Mouse (Mus musculus) hindbrain, embryonic 10.5 days (tissue): Measurements from ENCODE around the gene Mfap1a. TPM values are rescaled to one million over a fixed set of nuclear protein-coding genes. Genes with fewer than 3 reads are reported as not detected.
A peak's percentile ranks its signal among the peaks of the same experiment; 100 is the strongest.
"Not testable (repeated sequence)": the region's sequence is repeated elsewhere in the genome, so short reads cannot be mapped to it uniquely, and the experiment has no call there.

Source experiments
- DNase-seq: peaks from one replicate; pipeline ENCODE4 v3.0.0-alpha.2; 2017; ENCODE audit warnings: low spot score
- H3K27ac ChIP-seq: fragments of 300-500 bp; sonication (generic); 2 replicates; pipeline ENCODE4 v1.5.1; 2016; ENCODE audit warnings: mild to moderate bottlenecking, moderate library complexity
- H3K27me3 ChIP-seq: fragments of 300-500 bp; sonication (generic); 2 replicates; pipeline ENCODE4 v1.6.1; 2016; ENCODE audit warnings: mild to moderate bottlenecking; ENCODE audit not compliant: poor library complexity, insufficient read depth, severe bottlenecking
- H3K36me3 ChIP-seq: fragments of 300-500 bp; sonication (generic); 2 replicates; pipeline ENCODE4 v1.6.1; 2016; ENCODE audit warnings: mild to moderate bottlenecking, moderate library complexity
- H3K4me1 ChIP-seq: fragments of 300-500 bp; sonication (generic); replicated peaks from 2 replicates; pipeline ENCODE4 v1.6.1; 2016; ENCODE audit warnings: mild to moderate bottlenecking
- H3K4me3 ChIP-seq: fragments of 300-500 bp; sonication (generic); 2 replicates; pipeline ENCODE4 v1.5.1; 2016; ENCODE audit warnings: mild to moderate bottlenecking, moderate library complexity
- H3K9me3 ChIP-seq: fragments of 300-500 bp; sonication (generic); 2 replicates; pipeline ENCODE4 v1.6.1; 2016; ENCODE audit warnings: mild to moderate bottlenecking, moderate library complexity
- WGBS: fragments of 180-500 bp; shearing (Covaris S2); methylation state at CpG from one replicate; pipeline ENCODE4 v1.1.7; 2016; 5-methylcytosine and 5-hydroxymethylcytosine counted together
- polyA plus RNA-seq: library from polyadenylated mRNA; unstranded; fragments of >200 nt; fragmentation: Nextera tagmentation; extraction: Ambion mirVana; gene quantifications from 2 replicates; pipeline ENCODE4 v1.2.1, GENCODE M21; 2016

Mfap1a gene
- polyA plus RNA-seq, 1 experiment from 2014 or later = 21.2 TPM

- Histone ChIP-seq H3K27me3 (no peaks in the 10 kb centered on the region), H3K36me3 (peaks cover 57% of the 10 kb centered on the region), H3K27ac (peak overlapping the region; percentile 81; the same call in 1 of the 2 replicates), H3K4me1 (peaks cover 20% of the 10 kb centered on the region), H3K9me3 (no peaks in the 10 kb centered on the region), H3K4me3 (peak overlapping the region; percentile 62)
- WGBS = 86% methylated on average over 2 of the region's 2 CpGs
- DNase-seq = no peak
These were observed 1.5 kb upstream of the Mfap1a start for GRCm38 (mm10) chr2:121507951-121508330.

- no peak for DNase-seq
- Histone ChIP-seq H3K27ac (peak overlapping the region; percentile 81), H3K36me3 (peaks cover 53% of the 10 kb centered on the region), H3K9me3 (no peaks in the 10 kb centered on the region), H3K4me1 (peaks cover 20% of the 10 kb centered on the region), H3K4me3 (peak overlapping the region; percentile 62), H3K27me3 (no peaks in the 10 kb centered on the region)
- 38% methylated on average over 12 of the region's 12 CpGs for WGBS
These were observed 897 bp upstream of the Mfap1a start for GRCm38 (mm10) chr2:121507173-121507950.

GRCm38 (mm10) chr2:121501550-121501949, 4.9 kb downstream of the Mfap1a start:
- 70% methylated on average over 4 of the region's 6 CpGs for WGBS
- not testable (repeated sequence) for DNase-seq, H3K4me1 ChIP-seq, H3K27ac ChIP-seq, H3K9me3 ChIP-seq, H3K27me3 ChIP-seq, H3K4me3 ChIP-seq
- H3K36me3 ChIP-seq = peaks cover 20% of the 10 kb centered on the region

GRCm38 (mm10) chr2:121484403-121484802, 22.1 kb downstream of the Mfap1a start:
- not testable (repeated sequence) for DNase-seq

DNA sequence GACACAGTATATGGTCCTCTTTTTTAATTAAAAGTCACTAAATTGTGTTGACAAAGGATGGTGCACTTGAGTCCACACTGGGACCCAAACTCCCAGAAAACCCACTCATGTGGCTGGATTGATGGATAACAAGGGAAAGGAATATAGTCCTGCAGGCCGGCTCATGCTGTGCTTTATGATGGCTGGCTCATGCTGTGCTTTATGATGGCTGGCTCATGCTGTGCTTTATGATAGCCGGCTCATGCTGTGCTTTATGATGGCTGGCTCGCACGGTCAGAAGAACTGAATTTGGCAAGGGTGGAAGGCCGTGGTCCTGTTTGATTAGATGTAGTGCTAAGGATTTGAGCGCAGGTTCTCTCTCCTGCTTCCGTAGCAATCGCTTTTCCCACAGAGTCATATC, 22.9 kb downstream of the Mfap1a start:
- no peaks in the 10 kb centered on the region for H3K27me3 ChIP-seq
- H3K27ac ChIP-seq = peak overlapping the region; percentile 45
- H3K36me3 ChIP-seq = no peaks in the 10 kb centered on the region
- H3K4me1 ChIP-seq = peaks cover 12% of the 10 kb centered on the region
- H3K4me3 ChIP-seq = no peak overlapping the region
- no peaks in the 10 kb centered on the region for H3K9me3 ChIP-seq
- DNase-seq = no peak
- 51% methylated on average over 8 of the region's 8 CpGs for WGBS

More at GRCm38 (mm10) chr2:121484403-121484802, 22.1 kb downstream of the Mfap1a start:
- H3K36me3 ChIP-seq, H3K9me3 ChIP-seq, H3K27ac ChIP-seq, H3K27me3 ChIP-seq, H3K4me3 ChIP-seq: not testable (repeated sequence)
- 89% methylated on average over 2 of the region's 2 CpGs for WGBS
- H3K4me1 ChIP-seq = peaks cover 12% of the 10 kb centered on the region

DNA sequence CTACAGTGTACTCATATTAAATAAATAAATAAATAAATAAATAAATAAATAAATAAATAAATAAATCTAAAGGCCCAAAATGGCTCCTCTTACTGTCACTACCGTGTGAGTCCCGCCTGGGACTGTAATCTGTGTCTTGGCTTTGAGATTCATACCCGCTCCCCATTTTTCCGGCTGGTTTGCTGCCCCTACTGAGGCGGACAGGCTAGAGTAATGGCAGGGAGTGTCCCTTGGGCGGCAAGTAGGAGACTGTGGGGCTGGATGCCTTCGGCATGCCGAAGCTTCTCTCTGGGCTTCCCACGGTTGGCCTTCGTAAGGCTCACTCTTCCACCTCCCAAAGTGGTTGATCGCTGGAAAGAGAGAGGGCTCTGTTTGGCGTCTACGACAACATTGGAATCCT, 25.5 kb downstream of the Mfap1a start:
- H3K27me3 ChIP-seq, DNase-seq: not testable (repeated sequence)
- WGBS = 86% methylated on average over 13 of the region's 13 CpGs

GRCm38 (mm10) chr2:121480498-121480897, 26.0 kb downstream of the Mfap1a start:
- WGBS = 56% methylated on average over 3 of the region's 3 CpGs
- no peak overlapping the region for H3K27ac ChIP-seq
- no peaks in the 10 kb centered on the region for H3K27me3 ChIP-seq
- no peaks in the 10 kb centered on the region for H3K36me3 ChIP-seq
- peaks cover 12% of the 10 kb centered on the region for H3K4me1 ChIP-seq
- H3K4me3 ChIP-seq = no peak overlapping the region
- H3K9me3 ChIP-seq = no peaks in the 10 kb centered on the region
- no peak for DNase-seq

More for the DNA sequence above, 25.5 kb downstream of the Mfap1a start:
- not testable (repeated sequence) for H3K4me3 ChIP-seq, H3K9me3 ChIP-seq, H3K27ac ChIP-seq, H3K36me3 ChIP-seq
- peaks cover 12% of the 10 kb centered on the region for H3K4me1 ChIP-seq

DNA sequence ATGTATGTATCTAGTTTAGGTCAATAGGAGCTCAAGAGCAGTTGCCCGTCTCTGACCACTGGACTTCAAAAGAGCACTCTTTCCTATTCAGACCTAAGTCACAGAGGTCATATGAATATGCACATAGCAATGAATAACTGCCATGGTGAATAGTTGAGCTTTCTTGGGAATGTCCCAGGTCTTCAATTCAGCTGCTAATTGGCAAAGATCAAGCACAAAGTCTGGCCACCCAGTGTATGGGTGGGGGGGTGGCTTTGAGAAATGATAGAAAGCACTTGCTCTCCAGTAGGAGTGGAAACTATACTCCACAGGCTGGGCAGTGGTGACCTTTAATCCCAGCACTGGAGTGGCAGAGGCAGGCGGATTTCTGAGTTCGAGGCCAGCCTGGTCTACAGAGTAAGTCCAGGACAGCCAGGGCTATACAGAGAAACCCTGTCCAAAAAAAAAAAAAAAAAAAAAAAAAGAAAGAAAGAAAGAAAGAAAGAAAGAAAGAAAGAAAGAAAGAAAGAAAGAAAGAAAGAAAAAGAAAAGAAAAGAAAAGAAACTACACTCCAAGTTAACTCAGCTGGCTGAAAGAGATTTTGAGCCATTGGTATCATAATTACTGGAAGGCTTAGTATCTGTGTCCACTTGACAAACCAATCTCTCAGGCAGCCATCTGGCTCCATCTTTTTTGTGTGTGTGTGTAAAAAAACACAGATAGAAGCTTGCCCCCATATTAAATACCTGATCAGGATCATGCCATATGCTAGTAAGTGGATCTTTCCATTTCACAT, 28.8 kb downstream of the Mfap1a start:
- peaks cover 7% of the 10 kb centered on the region for H3K4me1 ChIP-seq
- no peak overlapping the region for H3K4me3 ChIP-seq
- no peaks in the 10 kb centered on the region for H3K36me3 ChIP-seq
- no peak overlapping the region for H3K27ac ChIP-seq
- no peaks in the 10 kb centered on the region for H3K9me3 ChIP-seq
- WGBS = 81% methylated on average over 3 of the region's 3 CpGs
- no peaks in the 10 kb centered on the region for H3K27me3 ChIP-seq
- no peak for DNase-seq

DNA sequence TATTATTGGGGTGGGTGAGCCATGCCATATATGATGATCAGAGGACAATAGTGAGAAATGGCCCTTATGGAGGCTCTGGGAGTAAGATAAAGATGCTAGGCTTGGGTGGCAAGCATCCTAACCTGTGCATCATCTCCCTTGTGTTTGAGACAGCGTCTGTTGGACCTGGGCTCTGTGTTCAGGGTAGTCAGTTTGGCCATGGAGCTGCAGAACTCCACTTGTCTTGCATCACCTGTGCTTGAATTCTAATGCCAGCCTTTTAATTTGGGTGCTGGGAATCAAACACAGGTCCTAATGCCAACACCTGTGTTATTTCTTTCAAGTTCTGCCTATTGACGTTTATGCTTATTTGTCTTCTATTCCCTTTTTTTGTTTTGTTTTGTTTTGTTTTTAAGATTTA, 31.2 kb downstream of the Mfap1a start:
- H3K27ac ChIP-seq, H3K27me3 ChIP-seq, H3K4me1 ChIP-seq, H3K9me3 ChIP-seq, DNase-seq, H3K4me3 ChIP-seq: not testable (repeated sequence)
- peaks cover 11% of the 10 kb centered on the region for H3K36me3 ChIP-seq
- 92% methylated on average over 2 of the region's 2 CpGs for WGBS

DNA sequence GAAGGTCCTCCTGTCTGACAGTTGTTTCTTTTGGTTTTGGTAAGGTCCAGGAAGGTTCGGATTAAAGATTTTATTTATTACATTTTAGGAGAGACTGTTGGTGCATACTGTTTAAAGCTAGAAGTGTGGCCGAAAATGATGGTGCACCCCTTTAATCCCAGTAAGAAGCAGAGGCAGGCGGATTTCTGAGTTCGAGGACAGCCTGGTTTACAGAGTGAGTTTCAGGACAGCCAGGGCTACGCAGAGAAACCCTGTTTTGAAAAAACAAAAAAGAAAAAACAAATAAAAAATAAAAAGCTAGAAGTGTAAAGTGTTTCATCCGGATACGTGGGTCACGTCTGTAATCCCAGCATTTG, 32.3 kb downstream of the Mfap1a start:
- peak overlapping the region; percentile 66 for H3K4me3 ChIP-seq
- peaks cover 7% of the 10 kb centered on the region for H3K4me1 ChIP-seq
- no peaks in the 10 kb centered on the region for H3K9me3 ChIP-seq
- DNase-seq = no peak
- H3K36me3 ChIP-seq = peaks cover 11% of the 10 kb centered on the region
- peak overlapping the region; percentile 77 for H3K27ac ChIP-seq
- no peaks in the 10 kb centered on the region for H3K27me3 ChIP-seq
- 39% methylated on average over 8 of the region's 8 CpGs for WGBS

- Histone ChIP-seq H3K27ac (peak within 1 kb of the TSS; percentile 77), H3K36me3 (peaks cover 11% of the 10 kb centered on the region), H3K4me3 (peak within 1 kb of the TSS; percentile 66)
- not testable (repeated sequence) for H3K9me3 ChIP-seq, H3K4me1 ChIP-seq, H3K27me3 ChIP-seq
- WGBS = 4% methylated on average over 41 of the region's 41 CpGs
- DNase-seq = peak; percentile 82
These were observed 32.9 kb downstream of the Mfap1a start, which contains the start of gene Mfap1b for GRCm38 (mm10) chr2:121473301-121474179. Mfap1b (minus strand) TSS chr2:121474067.

DNA sequence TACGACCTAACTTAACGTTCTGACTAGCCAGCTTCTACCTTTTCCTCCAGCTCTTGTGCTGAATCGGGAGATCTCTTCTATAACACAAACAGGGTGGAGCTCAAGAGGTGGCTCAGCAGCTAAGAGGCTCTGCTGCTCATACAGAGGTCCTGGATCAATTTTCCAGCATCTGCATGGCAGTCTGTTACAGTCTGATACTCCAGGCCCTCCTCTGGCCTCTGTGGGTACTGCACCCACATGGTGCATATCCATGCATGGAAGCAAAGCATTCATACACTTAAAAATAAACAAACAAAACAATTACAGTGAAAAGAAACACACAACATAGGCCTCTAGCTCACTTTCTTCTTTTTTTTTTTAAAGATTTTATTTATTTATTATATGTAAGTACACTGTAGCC, 33.7 kb downstream of the Mfap1a start:
- H3K27ac ChIP-seq, H3K27me3 ChIP-seq, H3K9me3 ChIP-seq, H3K4me1 ChIP-seq, DNase-seq: not testable (repeated sequence)
- WGBS = 93% methylated on average over 3 of the region's 3 CpGs
- Histone ChIP-seq H3K36me3 (peaks cover 16% of the 10 kb centered on the region), H3K4me3 (peak overlapping the region; percentile 66; the same call in 1 of the 2 replicates)
